Mouse (Mus musculus): ENCODE data around the gene Lrp5. TPM values are rescaled to one million over a fixed set of nuclear protein-coding genes. Genes with fewer than 3 reads are reported as not detected.

Lrp5 gene
- polyA plus RNA-seq, 1 experiment from 2014 or later = 2.3 TPM

- no peak overlapping the region for H3K9ac ChIP-seq (replicated peaks; ENCODE audit: low read depth, low read length)
- no peaks in the 10 kb centered on the region for H3K27me3 ChIP-seq (replicated peaks; ENCODE audit: control insufficient read depth, insufficient read depth, low read length)
- 71% methylated on average over 2 of the region's 2 CpGs for WGBS
- no peak overlapping the region for H3K27ac ChIP-seq (ENCODE audit: low read length)
- H3K36me3 ChIP-seq (ENCODE audit: control insufficient read depth, insufficient read depth) = peaks cover 4% of the 10 kb centered on the region; the same call in 1 of the 2 replicates
- H3K4me3 ChIP-seq (replicated peaks; ENCODE audit: low read length) = no peak overlapping the region
- H3K4me1 ChIP-seq (replicated peaks; ENCODE audit: control insufficient read depth, insufficient read depth, low read length) = no peaks in the 10 kb centered on the region
- no peaks in the 10 kb centered on the region for H3K9me3 ChIP-seq (ENCODE audit: control insufficient read depth, low read length)
- H3K4me2 ChIP-seq (ENCODE audit: low read length) = no peak overlapping the region
- ATAC-seq = no peak
Observed at GRCm38 (mm10) chr19:3544995-3545394, 141.4 kb downstream of the Lrp5 start.

GRCm38 (mm10) chr19:3542591-3542990, 143.8 kb downstream of the Lrp5 start:
- WGBS = 85% methylated on average over 4 of the region's 4 CpGs
- Histone ChIP-seq H3K27me3 (replicated peaks; ENCODE audit: control insufficient read depth, insufficient read depth, low read length) (no peaks in the 10 kb centered on the region), H3K4me2 (ENCODE audit: low read length) (no peak overlapping the region), H3K27ac (ENCODE audit: low read length) (no peak overlapping the region), H3K9me3 (ENCODE audit: control insufficient read depth, low read length) (no peaks in the 10 kb centered on the region), H3K4me3 (replicated peaks; ENCODE audit: low read length) (no peak overlapping the region), H3K36me3 (ENCODE audit: control insufficient read depth, insufficient read depth) (peaks cover 4% of the 10 kb centered on the region; the same call in 1 of the 2 replicates), H3K4me1 (replicated peaks; ENCODE audit: control insufficient read depth, insufficient read depth, low read length) (no peaks in the 10 kb centered on the region), H3K9ac (replicated peaks; ENCODE audit: low read depth, low read length) (no peak overlapping the region)
- ATAC-seq = no peak

- H3K4me3 ChIP-seq (replicated peaks; ENCODE audit: low read length) = no peak overlapping the region
- no peaks in the 10 kb centered on the region for H3K27me3 ChIP-seq (replicated peaks; ENCODE audit: control insufficient read depth, insufficient read depth, low read length)
- H3K4me1 ChIP-seq (replicated peaks; ENCODE audit: control insufficient read depth, insufficient read depth, low read length) = no peaks in the 10 kb centered on the region
- no peaks in the 10 kb centered on the region for H3K9me3 ChIP-seq (ENCODE audit: control insufficient read depth, low read length)
- WGBS = 96% methylated on average over 5 of the region's 5 CpGs
- H3K27ac ChIP-seq (ENCODE audit: low read length) = no peak overlapping the region
- H3K4me2 ChIP-seq (ENCODE audit: low read length) = no peak overlapping the region
- H3K9ac ChIP-seq (replicated peaks; ENCODE audit: low read depth, low read length) = no peak overlapping the region
- H3K36me3 ChIP-seq (ENCODE audit: control insufficient read depth, insufficient read depth) = peaks cover 4% of the 10 kb centered on the region; the same call in 1 of the 2 replicates
- no peak for ATAC-seq
Observed at GRCm38 (mm10) chr19:3540997-3541396, 145.4 kb downstream of the Lrp5 start.

GRCm38 (mm10) chr19:3540254-3540653, 146.1 kb downstream of the Lrp5 start:
- no peak overlapping the region for H3K4me3 ChIP-seq (replicated peaks; ENCODE audit: low read length)
- H3K27me3 ChIP-seq (replicated peaks; ENCODE audit: control insufficient read depth, insufficient read depth, low read length) = no peaks in the 10 kb centered on the region
- no peaks in the 10 kb centered on the region for H3K4me1 ChIP-seq (replicated peaks; ENCODE audit: control insufficient read depth, insufficient read depth, low read length)
- H3K4me2 ChIP-seq (ENCODE audit: low read length) = no peak overlapping the region
- no peak for ATAC-seq
- 85% methylated on average over 2 of the region's 2 CpGs for WGBS
- no peak overlapping the region for H3K9ac ChIP-seq (replicated peaks; ENCODE audit: low read depth, low read length)
- peaks cover 4% of the 10 kb centered on the region; the same call in 1 of the 2 replicates for H3K36me3 ChIP-seq (ENCODE audit: control insufficient read depth, insufficient read depth)
- H3K27ac ChIP-seq (ENCODE audit: low read length) = no peak overlapping the region
- no peaks in the 10 kb centered on the region for H3K9me3 ChIP-seq (ENCODE audit: control insufficient read depth, low read length)

GRCm38 (mm10) chr19:3539456-3539855, 146.9 kb downstream of the Lrp5 start:
- WGBS = 95% methylated on average over 5 of the region's 5 CpGs
- Histone ChIP-seq H3K27ac (ENCODE audit: low read length) (no peak overlapping the region), H3K9ac (replicated peaks; ENCODE audit: low read depth, low read length) (no peak overlapping the region), H3K4me3 (replicated peaks; ENCODE audit: low read length) (no peak overlapping the region), H3K9me3 (ENCODE audit: control insufficient read depth, low read length) (no peaks in the 10 kb centered on the region), H3K4me2 (ENCODE audit: low read length) (no peak overlapping the region), H3K27me3 (replicated peaks; ENCODE audit: control insufficient read depth, insufficient read depth, low read length) (no peaks in the 10 kb centered on the region), H3K4me1 (replicated peaks; ENCODE audit: control insufficient read depth, insufficient read depth, low read length) (no peaks in the 10 kb centered on the region), H3K36me3 (ENCODE audit: control insufficient read depth, insufficient read depth) (peaks cover 4% of the 10 kb centered on the region; the same call in 1 of the 2 replicates)
- ATAC-seq = no peak

GRCm38 (mm10) chr19:3537658-3538057, 148.7 kb downstream of the Lrp5 start:
- Histone ChIP-seq H3K4me3 (replicated peaks; ENCODE audit: low read length) (no peak overlapping the region), H3K27ac (ENCODE audit: low read length) (no peak overlapping the region), H3K36me3 (ENCODE audit: control insufficient read depth, insufficient read depth) (peaks cover 4% of the 10 kb centered on the region; the same call in 1 of the 2 replicates), H3K4me1 (replicated peaks; ENCODE audit: control insufficient read depth, insufficient read depth, low read length) (no peaks in the 10 kb centered on the region), H3K9ac (replicated peaks; ENCODE audit: low read depth, low read length) (no peak overlapping the region), H3K27me3 (replicated peaks; ENCODE audit: control insufficient read depth, insufficient read depth, low read length) (no peaks in the 10 kb centered on the region), H3K9me3 (ENCODE audit: control insufficient read depth, low read length) (no peaks in the 10 kb centered on the region), H3K4me2 (ENCODE audit: low read length) (no peak overlapping the region)
- ATAC-seq = no peak
- 98% methylated on average over 6 of the region's 6 CpGs for WGBS

- no peak overlapping the region for H3K4me3 ChIP-seq (replicated peaks; ENCODE audit: low read length)
- H3K4me2 ChIP-seq (ENCODE audit: low read length) = no peak overlapping the region
- no peaks in the 10 kb centered on the region for H3K27me3 ChIP-seq (replicated peaks; ENCODE audit: control insufficient read depth, insufficient read depth, low read length)
- no peaks in the 10 kb centered on the region for H3K9me3 ChIP-seq (ENCODE audit: control insufficient read depth, low read length)
- no peaks in the 10 kb centered on the region for H3K4me1 ChIP-seq (replicated peaks; ENCODE audit: control insufficient read depth, insufficient read depth, low read length)
- H3K9ac ChIP-seq (replicated peaks; ENCODE audit: low read depth, low read length) = no peak overlapping the region
- no peak overlapping the region for H3K27ac ChIP-seq (ENCODE audit: low read length)
- ATAC-seq = no peak
- 87% methylated on average over 3 of the region's 3 CpGs for WGBS
- no peaks in the 10 kb centered on the region for H3K36me3 ChIP-seq (ENCODE audit: control insufficient read depth, insufficient read depth)
Observed at GRCm38 (mm10) chr19:3534945-3535344, 151.4 kb downstream of the Lrp5 start.

Other genes with a start within 250 kb of the Lrp5 start
- 68.4 and 73.4 TPM in 2 replicates for gene Ppp6r3, start 110.8 kb downstream of the Lrp5 start, polyA plus RNA-seq (2015; fragmentation: Nextera tagmentation; extraction: Ambion mirVana)
- 37.2 and 38.7 TPM in 2 replicates for gene 1810055G02Rik, start 21.7 kb upstream of the Lrp5 start, polyA plus RNA-seq (2015; fragmentation: Nextera tagmentation; extraction: Ambion mirVana)
- 56.7 and 58.5 TPM in 2 replicates for gene Kmt5b, start 80.9 kb upstream of the Lrp5 start, polyA plus RNA-seq (2015; fragmentation: Nextera tagmentation; extraction: Ambion mirVana)
- gene Chka, start 165.2 kb upstream of the Lrp5 start, polyA plus RNA-seq (2015; fragmentation: Nextera tagmentation; extraction: Ambion mirVana) = 57.5 and 66.7 TPM in 2 replicates
- gene Tcirg1, start 220.6 kb upstream of the Lrp5 start, polyA plus RNA-seq (2015; fragmentation: Nextera tagmentation; extraction: Ambion mirVana) = 9.0 and 11.2 TPM in 2 replicates
- 186 and 207 TPM in 2 replicates for gene Ndufs8, start 226.2 kb upstream of the Lrp5 start, polyA plus RNA-seq (2015; fragmentation: Nextera tagmentation; extraction: Ambion mirVana)
- gene Aldh3b1, start 243.2 kb upstream of the Lrp5 start, polyA plus RNA-seq (2015; fragmentation: Nextera tagmentation; extraction: Ambion mirVana) = 1.2 and 1.4 TPM in 2 replicates
- gene Unc93b1, start 248.6 kb upstream of the Lrp5 start, polyA plus RNA-seq (2015; fragmentation: Nextera tagmentation; extraction: Ambion mirVana) = 7.7 TPM in 2 replicates

Data from forebrain, embryonic 16.5 days (tissue).